Mouse (Mus musculus) effector memory CD4-positive, alpha-beta T cell, adult 5 months (primary cell): ENCODE results near the gene Olfr50. TPM values are rescaled to one million over a fixed set of nuclear protein-coding genes. Genes with fewer than 3 reads are reported as not detected.

Experiments used
- polyA plus RNA-seq: library from polyadenylated mRNA; unstranded; fragments of 100-300 nt; shearing (Covaris generic); gene quantifications from one replicate; pipeline ENCODE4 v1.2.1, GENCODE M21; 2017

The Olfr50 gene
- polyA plus RNA-seq = not detected

GRCm38 (mm10) chr2:36790238-36790637, at the start of gene Olfr50:
Gene Olfr50, plus strand, starts transcription at chr2:36790538.

GRCm38 (mm10) chr2:36783976-36784375, 6.4 kb upstream of the Olfr50 start, which contains the start of gene Olfr348:
Gene Olfr348, plus strand, starts transcription at chr2:36784276.

GRCm38 (mm10) chr2:36816932-36817331, 26.6 kb downstream of the Olfr50 start, which contains the start of gene Olfr3:
Gene Olfr3, minus strand, starts transcription at chr2:36817032.

GRCm38 (mm10) chr2:36846010-36846409, 55.7 kb downstream of the Olfr50 start, which contains the start of gene Olfr350:
Gene Olfr350, plus strand, starts transcription at chr2:36846310.

Other genes starting within 250 kb of the Olfr50 start
- not detected for gene Olfr344, start 223.9 kb upstream of the Olfr50 start, polyA plus RNA-seq
- not detected for gene Olfr345, start 150.5 kb upstream of the Olfr50 start, polyA plus RNA-seq
- not detected for gene Olfr346, start 104.8 kb upstream of the Olfr50 start, polyA plus RNA-seq
- not detected for gene Olfr347, start 58.6 kb upstream of the Olfr50 start, polyA plus RNA-seq
- not detected for gene Olfr348, start 6.3 kb upstream of the Olfr50 start, polyA plus RNA-seq
- gene Olfr3, start 26.5 kb downstream of the Olfr50 start, polyA plus RNA-seq = not detected
- not detected for gene Olfr350, start 55.8 kb downstream of the Olfr50 start, polyA plus RNA-seq
- not detected for gene Olfr351, start 72.1 kb downstream of the Olfr50 start, polyA plus RNA-seq
- gene Olfr352, start 77.9 kb downstream of the Olfr50 start, polyA plus RNA-seq = not detected
- not detected for gene Olfr353, start 102.4 kb downstream of the Olfr50 start, polyA plus RNA-seq
- gene Olfr354, start 115.1 kb downstream of the Olfr50 start, polyA plus RNA-seq = 0.06 TPM
- 0.26 TPM for gene Olfr355, start 138.4 kb downstream of the Olfr50 start, polyA plus RNA-seq
- gene Olfr356, start 146.6 kb downstream of the Olfr50 start, polyA plus RNA-seq = not detected
- gene Olfr357, start 203.3 kb downstream of the Olfr50 start, polyA plus RNA-seq = not detected
- gene Olfr358, start 218.8 kb downstream of the Olfr50 start, polyA plus RNA-seq = not detected